Mouse (Mus musculus) thymus, postnatal 10 days (tissue): ENCODE measurements at regions not wholly inside any gene's neighbourhood (a gene's known extent, or its start where the extent isn't known, plus 50 kb on each side); places are given as distances from the start of the nearest gene placed in this dataset.

Experiments used
- DNase-seq, 2 experiments: peaks; one replicate each; pipeline ENCODE4 v3.0.0; 2021; ENCODE audit warnings: low spot score in 2 of 2

DNA sequence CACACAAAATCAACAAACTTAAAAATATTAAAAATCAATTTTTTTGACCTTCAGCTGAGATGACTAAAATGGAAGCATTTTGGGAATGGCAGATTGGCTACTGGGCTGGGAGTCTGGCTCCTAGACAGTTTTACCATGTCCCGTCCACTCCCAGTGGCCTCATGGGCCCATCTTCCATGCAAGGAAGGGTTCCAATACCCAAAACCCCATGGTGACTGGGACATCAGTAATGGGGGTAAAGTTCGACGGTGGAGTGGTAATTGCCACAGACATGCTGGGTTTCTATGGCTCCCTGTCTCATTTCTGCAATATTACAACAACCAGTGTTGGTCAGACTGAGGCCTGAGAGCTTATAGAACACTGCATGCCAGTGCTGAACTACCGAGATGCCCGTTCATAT lies 82.2 kb downstream of the Il20rb start:
- DNase-seq, result no peak

DNA sequence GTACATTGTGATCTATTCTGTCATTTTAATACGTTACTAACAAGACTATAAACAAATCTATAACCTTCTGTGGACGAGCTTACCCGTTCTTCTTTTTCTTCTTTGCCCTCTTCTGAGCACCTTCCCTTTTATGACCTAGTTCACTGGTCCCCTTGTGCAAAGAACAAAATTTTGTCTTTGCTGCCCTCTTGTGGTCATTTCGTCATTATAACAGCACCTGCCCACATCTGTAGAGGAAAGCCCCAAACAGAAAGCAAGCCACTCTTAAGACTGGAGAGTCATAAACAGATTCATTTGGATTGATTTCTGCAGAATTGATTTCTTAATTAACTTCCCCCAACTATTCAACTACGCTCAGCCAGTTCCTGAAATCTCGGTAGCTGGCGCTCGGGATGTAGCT lies 86.2 kb downstream of the Il20rb start:
- DNase-seq, result peak; percentile 7 to 70

DNA sequence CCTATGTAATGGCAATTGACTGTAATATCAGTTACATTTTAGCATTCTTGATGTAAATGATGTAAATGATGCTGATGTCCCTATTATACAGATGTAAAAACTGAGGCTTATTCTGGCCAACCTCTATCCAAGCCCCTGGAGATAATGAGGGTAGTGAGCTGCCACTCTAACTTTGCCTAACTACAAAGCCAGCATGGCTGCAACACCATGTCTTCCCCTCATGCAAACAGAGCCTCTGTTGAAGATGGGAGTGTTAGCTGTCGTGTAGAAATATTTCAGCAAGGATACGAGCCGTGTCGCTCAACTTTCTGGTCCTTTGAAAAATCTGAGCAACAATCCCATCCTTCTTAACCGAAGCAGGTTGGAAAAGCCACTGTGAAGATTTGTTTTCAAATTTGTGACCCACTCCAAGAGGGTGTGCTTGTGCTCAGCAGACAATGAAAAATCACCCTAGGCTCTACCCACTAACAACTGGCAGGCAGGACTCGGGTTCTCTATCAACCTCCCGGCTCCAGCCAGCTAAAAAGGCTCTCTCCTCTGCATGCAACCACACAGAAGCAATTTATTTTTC lies 90.2 kb downstream of the Il20rb start:
- no peak for DNase-seq

- DNase-seq, result peak; percentile 25 to 80
Measured at GRCm38 (mm10) chr9:100395711-100396110, 90.9 kb downstream of the Il20rb start.

DNA sequence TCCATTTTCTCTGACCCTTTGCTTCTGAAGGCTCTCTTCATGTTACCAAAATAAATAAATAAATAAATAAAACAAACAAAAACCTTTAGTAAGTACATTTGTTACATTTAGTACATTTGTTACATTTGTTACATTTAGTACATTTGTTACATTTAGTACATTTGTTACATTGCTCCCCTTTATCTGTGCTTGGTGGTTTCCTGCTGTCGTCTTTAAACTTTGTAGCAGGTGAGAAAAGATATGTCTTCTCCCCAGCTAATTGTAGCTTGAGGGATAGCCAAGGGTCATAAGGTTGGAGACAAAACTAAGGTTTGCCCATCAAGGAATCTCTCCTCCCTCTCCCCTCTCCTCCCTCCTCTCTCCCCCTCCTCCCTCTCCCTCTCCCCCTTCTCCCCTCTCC lies 92.0 kb downstream of the Il20rb start:
- no peak for DNase-seq

DNA sequence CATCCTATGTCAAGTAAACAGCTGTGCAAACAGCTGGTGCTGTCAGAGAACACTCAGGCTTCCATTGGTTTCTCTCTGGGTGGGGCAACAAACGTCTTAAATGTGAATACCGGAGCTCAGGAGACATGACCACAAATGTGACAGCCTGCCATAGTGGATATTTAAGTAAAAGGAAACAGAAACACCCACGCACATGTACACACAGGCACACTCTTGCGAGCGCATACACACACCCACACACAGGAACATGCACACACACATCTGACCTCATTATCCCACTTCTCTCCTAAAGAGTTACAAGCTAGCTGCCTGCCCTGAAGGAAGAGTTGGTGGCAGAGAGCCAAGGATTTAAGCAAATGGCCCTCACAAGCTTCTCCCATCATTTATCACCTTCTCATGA lies 92.4 kb downstream of the Il20rb start:
- no peak for DNase-seq

- DNase-seq, result no peak
Measured at GRCm38 (mm10) chr9:100392262-100392661, 94.3 kb downstream of the Il20rb start.

- no peak for DNase-seq
Measured at GRCm38 (mm10) chr9:100391566-100392213, 94.9 kb downstream of the Il20rb start.

GRCm38 (mm10) chr9:100388393-100388792 lies 98.2 kb downstream of the Il20rb start:
- DNase-seq, result no peak

DNA sequence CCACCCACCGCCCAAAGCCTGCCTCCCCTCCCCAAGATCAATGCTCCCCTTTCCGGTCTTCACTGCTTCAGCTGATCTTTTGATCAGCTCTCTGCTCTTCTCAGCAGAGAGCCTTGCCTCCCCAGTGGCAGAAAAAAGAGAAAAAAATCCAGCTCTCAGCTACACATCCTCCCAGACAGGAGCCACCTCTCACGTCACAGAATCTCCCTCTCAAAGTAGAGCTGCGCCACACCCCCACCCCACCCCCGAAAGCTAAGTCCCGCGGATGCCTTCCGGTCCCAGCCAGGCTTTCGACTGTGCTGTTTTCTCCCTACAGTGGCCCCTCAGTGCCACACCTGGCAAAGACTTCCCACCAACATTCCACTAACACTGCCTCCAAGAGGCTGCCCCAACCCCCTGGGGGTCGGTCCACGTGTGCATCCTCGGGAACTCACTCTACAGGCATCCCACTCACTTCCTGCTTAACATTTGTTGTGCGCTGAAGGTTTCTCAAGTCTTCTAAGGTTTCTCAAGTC lies 99.4 kb downstream of the Il20rb start:
- DNase-seq, result no peak

DNA sequence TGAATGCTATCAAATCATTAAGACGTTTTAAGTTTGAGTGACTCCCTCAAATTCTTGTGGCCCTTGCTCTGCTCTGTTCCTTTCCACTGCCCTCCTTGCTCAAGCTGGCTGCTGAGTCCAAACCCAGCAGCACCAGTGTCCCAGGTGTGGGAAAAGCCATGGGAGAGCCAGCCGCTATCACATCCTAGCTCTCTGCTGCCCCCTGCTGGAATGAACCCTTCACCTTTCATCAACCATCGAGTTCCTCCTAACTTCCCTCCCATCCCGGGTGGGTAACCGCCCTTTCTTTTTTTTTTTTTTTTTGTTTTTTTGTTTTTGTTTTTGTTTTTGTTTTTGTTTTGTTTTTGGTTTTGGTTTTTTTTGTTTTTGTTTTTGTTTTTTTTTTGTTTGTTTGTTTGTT lies 104.1 kb downstream of the Il20rb start:
- DNase-seq, result peak; percentile 12 to 71

DNA sequence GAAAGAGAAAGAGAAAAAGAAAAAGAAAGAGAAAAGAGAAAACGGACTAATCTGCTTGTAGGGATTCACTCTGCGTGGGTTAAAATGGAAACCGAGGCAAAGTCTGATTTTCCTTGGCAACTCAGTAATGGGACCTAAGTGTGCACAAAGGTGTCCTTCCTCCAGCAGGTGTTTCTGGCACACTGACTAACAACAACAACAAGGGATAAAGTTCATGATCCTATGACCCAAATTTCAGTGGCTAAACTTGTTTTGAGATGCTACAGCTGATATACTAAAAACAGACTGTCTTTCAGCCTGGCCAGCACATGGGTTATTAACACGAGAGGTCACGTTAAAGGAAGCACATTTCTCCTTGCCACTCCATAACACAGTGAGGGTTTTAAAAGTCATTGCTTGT lies 116.7 kb downstream of the Il20rb start:
- DNase-seq, result no peak

DNA sequence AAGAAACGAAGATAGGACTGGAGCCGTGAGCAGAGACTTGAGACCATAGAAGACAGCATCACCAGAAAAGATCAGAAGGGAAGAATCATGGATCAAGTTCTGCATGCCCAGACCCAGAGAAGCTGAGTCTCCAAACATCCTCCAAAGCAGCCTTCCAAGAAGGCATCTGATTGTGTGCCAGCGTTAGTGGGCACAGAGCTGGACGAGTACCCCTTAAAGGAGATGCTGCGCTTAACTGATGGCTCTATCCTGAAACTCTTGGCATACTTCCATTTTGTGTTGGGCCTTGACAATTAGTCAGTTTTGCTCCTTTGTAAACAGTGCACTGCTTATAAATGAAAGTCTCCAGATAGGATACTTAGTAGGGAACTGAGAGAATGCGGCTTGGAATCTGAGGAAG lies 119.8 kb downstream of the Il20rb start:
- no peak for DNase-seq

GRCm38 (mm10) chr9:100359934-100360716 lies 126.5 kb downstream of the Il20rb start:
- DNase-seq, result no peak

DNA sequence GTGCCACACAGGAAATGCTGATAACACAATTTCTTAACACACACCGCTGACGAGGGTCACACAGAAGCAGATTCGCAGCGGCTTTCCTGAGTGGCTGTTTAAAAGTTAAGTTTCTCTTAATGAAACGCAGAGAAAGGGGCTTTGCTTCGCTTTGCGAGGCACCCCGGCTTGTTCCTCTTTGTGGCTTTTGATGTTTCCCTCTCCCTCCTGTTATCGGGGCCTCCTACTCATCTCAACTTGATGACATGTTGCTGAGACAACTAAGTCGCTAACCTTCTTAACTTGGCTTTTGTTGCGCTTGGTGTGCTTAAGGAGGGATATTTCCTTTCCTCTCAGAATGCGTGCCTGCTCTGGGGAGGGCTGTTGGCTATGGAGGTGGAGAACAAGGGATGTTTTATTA lies 129.0 kb downstream of the Il20rb start:
- DNase-seq, result no peak

- no peak for DNase-seq
Measured at GRCm38 (mm10) chr9:100340796-100341195, 145.8 kb downstream of the Il20rb start.

DNA sequence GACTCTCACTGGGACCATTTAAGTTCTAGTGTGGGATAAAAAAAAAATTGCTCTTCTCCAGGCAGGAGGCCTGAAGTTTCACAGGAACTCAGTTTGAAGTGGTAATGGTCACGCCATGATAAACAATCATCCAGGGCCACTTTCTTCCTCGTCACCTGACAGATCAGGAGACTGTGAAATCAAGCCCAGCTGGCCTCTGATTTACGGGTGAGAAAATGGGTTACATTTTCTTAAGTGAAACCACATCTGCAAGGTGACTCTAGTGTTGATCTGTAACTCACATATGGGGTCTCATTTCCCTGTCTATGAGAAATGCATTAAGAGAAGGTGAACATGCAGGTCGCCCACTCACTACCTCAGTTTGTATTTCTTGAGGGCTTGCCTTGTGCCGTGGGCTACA lies 178.8 kb downstream of the Il20rb start:
- DNase-seq, result no peak

GRCm38 (mm10) chr9:100307364-100307763 lies 179.2 kb downstream of the Il20rb start:
- DNase-seq, result no peak

GRCm38 (mm10) chr9:100303762-100304161 lies 182.8 kb downstream of the Il20rb start:
- no peak for DNase-seq

DNA sequence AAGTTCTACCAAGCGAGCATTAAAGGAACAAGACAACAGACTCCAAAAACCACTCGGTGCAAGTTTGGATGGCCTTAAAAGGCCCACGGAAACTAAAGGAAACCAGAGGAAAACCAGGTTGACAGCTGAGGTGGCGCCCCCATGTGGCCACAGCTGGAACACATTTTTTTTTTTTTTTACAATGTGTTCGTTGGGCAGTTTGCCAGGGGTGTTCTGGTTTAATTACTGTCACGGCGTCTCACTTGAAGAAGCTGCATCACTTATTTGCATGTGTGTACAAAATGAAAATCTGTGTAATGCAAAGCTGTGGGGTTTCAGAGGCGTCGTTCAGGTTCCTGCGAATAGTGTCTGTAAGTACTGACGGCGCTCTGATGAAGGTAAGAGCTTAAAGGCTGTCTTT lies 185.0 kb downstream of the Il20rb start:
- DNase-seq, result no peak

DNA sequence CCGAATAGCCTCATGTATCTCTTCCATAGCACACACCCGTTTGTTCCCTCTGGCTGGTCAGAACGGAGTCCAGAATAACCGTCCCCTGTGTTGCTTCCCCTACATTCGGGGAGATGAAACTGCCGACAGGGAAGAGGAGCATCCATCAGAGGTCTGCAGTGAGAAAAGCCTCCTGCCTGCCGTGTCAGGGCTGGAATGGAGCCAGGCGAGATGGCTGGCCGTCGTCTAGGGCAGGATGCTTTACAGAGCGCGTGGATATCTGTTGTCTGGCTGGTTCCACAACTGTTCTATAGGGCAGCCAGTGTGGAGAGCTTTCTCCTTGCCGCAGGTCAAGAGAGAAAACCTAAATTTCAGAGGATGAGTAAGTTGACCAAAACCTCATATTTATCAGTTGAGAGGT lies 209.2 kb downstream of the Il20rb start:
- DNase-seq, result no peak

GRCm38 (mm10) chr9:100266528-100267387 lies 219.8 kb downstream of the Il20rb start:
- no peak for DNase-seq
